Mouse (Mus musculus) R1 (cell line): ENCODE results near the gene Urod.

Experiments used
- DNase-seq: peaks from one replicate; pipeline ENCODE4 v3.0.0-alpha.2; 2018; ENCODE audit warnings: low read depth, low spot score

The Urod gene

DNA sequence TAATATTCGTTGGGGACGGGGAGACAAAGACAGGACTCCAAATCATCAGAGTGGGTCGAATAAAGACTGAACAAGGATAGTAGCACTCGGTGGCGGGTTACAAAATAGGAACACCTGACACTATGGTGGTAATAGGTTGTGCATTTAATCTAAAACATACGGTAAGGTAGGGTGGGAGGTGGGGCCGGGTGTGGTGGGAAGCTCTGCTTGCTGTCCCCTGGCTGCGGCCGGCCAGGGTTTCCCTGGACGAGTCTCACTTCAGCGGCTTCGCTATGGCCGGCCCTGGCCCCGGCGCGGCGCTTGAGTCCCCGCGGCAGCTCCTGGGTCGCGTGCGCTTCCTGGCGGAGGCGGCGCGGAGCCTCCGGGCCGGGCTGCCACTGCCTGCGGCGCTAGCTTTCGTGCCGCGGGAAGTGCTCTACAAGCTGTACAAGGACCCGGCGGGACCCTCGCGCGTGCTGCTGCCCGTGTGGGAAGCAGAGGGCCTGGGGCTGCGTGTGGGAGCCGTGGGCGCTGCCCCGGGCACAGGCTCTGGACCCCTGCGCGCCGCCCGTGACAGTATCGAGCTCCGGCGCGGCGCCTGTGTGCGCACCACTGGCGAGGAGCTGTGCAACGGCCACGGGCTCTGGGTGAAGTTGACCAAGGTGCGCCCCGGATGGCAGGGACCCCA, 1.1 kb upstream of the Urod start, which contains the start of gene Hectd3:
Gene Hectd3 (plus strand): TSS at position 187 of the 667 bp plus-strand sequence.
- peak; percentile 82 for DNase-seq

DNA sequence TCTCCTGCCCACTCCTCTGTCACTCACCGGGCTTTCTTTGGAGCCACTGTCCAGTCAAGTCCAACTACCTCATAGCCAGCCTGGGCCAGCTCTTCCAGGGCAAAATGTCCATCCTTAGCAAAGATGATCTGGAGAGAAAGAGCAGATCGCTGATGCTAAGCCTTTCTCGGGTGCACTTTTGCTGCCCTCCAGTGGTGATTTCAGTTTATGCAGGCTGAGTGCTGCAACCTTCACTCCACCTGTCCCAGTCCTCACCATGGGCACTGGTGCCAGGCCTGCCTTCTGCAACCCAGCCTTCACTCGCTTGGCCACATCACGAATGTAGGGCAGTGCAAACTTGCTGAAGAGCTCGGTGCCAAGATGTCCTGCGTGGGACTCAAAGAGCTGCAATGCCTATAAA, 2.8 kb downstream of the Urod start:
- peak; percentile 77 for DNase-seq

DNA sequence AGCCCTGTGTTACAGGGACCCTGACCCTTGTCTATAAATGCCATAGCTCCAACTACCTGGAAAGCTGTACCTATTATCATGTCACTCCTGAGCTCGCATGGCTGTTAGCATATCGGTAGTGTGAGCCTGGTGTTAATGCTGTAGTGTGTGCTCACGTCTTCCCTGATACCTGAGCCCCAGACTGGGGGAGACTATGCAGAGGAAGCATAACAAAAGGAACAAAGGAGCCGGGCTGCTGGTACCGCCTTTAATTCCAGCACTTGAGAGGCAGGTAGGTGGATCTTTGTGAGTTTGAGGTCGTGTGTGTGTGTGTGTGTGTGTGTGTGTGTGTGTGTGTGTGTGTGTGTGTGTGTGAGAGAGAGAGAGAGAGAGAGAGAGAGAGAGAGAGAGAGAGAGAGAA, 4.5 kb downstream of the Urod start:
- peak; percentile 65 for DNase-seq

DNA sequence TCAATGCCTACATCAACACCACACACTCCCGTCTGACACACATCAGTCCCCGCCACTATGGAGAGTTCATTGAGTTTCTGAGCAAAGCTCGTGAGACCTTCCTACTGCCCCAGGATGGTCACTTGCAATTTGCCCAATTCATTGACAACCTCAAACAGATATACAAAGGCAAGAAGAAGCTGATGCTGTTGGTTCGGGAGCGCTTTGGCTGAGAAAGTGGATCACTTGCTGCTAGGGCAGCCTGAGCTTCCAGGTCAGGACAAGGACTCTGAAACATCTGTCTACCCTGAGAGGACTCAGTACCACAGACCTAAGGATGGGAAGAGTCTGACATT, 7.1 kb downstream of the Urod start:
- DNase-seq = no peak

DNA sequence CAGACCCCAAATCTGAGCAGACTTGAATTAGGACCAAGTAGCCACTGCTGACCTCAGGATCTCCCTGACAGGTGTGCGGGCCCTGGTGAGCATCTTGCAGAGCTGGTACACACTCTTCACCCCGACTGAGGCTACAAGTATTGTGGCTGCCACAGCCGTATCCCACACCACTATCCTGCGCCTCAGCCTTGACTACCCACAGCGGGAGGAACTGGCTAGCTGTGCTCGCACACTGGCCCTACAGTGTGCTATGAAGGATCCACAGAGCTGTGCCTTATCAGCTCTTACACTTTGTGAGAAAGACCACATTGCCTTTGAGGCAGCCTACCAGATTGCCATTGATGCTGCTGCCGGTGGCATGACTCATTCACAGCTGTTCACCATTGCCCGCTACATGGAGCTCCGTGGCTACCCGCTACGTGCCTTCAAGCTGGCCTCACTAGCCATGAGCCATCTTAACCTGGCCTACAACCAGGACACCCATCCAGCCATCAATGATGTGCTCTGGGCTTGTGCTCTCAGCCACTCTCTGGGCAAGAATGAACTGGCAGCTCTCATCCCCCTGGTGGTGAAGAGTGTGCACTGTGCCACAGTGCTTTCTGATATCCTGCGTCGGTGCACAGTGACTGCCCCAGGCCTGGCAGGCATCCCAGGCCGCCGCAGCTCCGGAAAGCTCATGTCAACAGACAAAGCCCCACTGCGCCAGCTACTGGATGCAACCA, 7.7 kb downstream of the Urod start:
- peak; percentile 91 for DNase-seq

DNA sequence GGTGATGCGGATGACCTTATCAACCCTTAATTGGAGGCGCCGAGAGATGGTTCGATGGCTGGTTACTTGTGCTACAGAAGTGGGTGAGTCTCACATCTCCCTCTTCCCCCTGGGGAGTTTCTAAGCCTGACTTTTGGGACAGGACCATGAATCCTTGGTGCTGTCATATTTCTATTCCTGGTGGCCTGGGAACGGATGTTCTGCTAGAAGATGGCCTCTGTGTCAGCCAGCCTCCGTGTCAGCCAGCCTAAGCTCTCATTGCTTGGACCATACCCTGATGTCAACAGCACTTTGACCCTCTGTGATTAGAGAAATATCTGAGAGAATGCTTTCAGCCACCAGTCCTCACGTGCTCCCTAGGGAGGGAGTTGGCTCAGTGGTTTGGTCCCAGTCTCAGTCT, 8.5 kb downstream of the Urod start:
- DNase-seq = no peak

DNA sequence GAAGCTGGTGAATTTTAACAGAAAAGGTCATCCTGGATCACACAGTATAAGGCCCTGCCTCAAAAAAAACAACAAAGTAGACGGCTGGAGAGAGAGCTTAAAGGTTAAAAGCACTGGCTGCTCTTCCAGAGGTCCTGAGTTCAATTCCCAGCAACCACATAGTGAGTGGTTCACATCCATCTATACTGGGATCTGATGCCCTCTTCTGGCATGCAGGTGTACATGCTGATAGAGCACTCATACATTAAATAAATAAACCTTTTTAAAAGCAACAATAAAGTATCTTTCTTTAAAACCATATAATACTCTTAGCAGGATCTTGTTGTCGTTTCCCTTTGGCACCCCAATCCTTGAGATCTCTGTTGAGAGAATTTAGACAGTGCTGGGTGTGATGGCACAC, 17.7 kb downstream of the Urod start:
- no peak for DNase-seq

DNA sequence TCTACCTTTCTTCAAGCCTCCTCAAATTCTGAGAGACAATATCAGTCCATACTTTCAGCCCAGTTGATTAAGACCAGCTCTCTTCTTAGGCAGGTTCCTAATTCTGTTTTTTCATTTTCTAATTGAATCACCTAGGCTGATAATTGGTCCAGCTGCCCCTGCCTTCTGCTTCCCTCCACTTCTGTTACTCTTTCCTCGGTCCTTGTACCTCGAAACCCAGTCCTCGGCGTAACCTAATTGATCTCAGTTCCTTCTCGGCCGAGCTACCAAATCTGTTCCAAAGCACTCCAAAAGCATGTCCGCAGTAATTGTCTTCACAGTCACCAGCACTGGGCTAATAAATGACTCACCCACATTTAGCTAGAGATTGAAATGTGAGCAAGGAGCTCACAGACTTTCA, 39.3 kb downstream of the Urod start:
- DNase-seq = no peak

DNA sequence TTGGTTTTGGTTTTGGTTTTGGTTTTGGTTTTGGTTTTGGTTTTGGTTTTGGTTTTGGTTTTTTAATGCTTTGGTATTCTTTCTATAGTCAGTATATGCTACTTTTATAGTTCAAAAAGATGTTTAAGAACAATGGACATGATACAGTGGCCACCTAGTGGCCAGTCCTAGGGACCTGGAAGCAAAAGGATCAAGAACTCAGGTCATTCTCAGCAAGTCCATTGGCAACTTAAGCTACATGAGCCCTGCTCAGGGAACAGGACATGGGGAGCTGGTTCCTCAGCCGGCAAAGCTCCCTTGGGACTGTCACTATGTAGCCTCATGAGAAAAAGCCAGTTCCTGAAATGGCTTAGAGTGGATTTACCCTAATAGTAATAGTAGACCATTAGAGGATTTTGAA, 42.6 kb downstream of the Urod start:
- peak; percentile 7 for DNase-seq

DNA sequence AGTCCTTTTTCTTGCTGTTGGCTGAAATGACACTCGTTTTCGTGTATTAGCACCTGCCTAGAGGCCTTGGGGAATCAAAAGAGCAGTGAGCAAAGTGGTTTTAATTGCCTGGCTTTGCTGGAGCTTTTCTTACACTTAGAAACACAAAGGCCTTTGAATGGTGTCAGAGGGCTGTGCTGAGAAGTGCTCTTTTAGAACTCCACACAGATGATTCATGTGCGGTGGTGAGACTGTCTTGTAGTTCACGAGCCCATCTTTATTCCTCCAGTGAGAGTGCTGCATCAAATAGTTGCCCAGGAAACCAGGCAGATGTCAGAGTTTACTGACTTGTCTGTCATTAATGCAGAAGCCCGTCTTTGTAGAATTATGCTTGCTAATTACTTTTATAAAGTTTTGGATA, 50.2 kb downstream of the Urod start:
- peak; percentile 10 for DNase-seq

DNA sequence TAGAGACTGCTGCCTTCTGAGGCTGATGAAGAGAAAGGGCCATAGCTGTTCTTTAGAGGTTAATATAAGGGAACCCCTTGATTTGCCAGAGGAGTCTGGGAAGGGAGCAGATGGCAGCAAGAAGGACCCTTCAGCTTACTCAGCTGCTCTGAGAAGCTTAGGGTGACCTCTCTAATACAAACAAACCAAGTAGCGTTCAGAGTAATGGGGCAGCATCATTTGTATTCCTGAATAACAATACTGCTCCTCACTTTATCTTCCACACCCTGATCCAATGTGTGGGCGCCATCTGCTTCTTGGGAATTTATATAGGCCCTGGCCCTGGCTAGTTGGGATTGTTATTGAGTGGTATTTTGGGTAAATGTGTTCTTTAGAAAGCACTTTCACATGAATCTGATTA, 51.5 kb downstream of the Urod start:
- DNase-seq = peak; percentile 30
